Mouse (Mus musculus) bone marrow macrophage, adult 2 months (primary cell): Measurements from ENCODE around the gene Bdh1.

Source experiments
- CTCF ChIP-seq: IDR thresholded peaks from 2 replicates; pipeline ENCODE4 v1.5.1; 2012; ENCODE audit warnings: low read depth, mild to moderate bottlenecking, low read length, moderate library complexity
- POLR2A ChIP-seq: IDR thresholded peaks from 2 replicates; pipeline ENCODE4 v1.6.1; 2012; ENCODE audit warnings: mild to moderate bottlenecking, low read depth, low read length, borderline replicate concordance

DNA sequence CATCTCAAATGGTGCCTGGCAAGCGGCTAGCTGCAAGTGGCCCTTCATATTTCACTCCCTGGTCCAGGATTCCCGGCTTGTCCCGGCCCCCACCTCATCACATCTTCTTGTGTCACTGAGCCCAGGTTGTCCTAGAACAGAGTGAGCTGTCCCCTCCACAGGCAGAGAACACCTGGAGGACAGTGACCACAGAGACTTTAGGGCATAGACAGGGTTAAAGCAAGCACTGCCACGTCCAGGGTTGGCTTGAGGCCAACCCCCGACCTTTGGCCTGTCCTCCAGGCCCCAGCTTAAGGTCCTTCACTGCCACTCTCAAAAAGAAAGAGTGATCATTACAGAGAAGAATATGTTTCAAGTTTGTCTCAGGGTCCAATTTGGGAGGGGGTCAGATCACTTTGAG, 2.6 kb upstream of the Bdh1 start:
- TF ChIP-seq CTCF (no peak), POLR2A (no peak)
